Mouse (Mus musculus): ENCODE results near the gene Trim41. TPM values are rescaled to one million over a fixed set of nuclear protein-coding genes. Genes with fewer than 3 reads are reported as not detected.

Trim41 gene
- polyA plus RNA-seq, 1 experiment from 2014 or later: 4.5 TPM

GRCm38 (mm10) chr11:48842378-48842792 is 25.2 kb upstream of the Trim41 start:
- H3K9me3 ChIP-seq (ENCODE audit: control insufficient read depth, low read length): no peaks in the 10 kb centered on the region
- H3K27ac ChIP-seq (ENCODE audit: low read depth, low read length): no peak overlapping the region
- H3K4me1 ChIP-seq (replicated peaks; ENCODE audit: control insufficient read depth, insufficient read depth, low read length): no peaks in the 10 kb centered on the region; the same call in 1 of the 2 replicates
- no peaks in the 10 kb centered on the region for H3K36me3 ChIP-seq (ENCODE audit: control insufficient read depth, insufficient read depth, low read length)
- H3K9ac ChIP-seq (ENCODE audit: low read length): no peak overlapping the region
- WGBS: 85% methylated on average over 4 of the region's 4 CpGs
- no peak overlapping the region for H3K4me3 ChIP-seq (ENCODE audit: low read depth, low read length)
- H3K27me3 ChIP-seq (ENCODE audit: control insufficient read depth, insufficient read depth, low read length): no peaks in the 10 kb centered on the region
- H3K4me2 ChIP-seq (ENCODE audit: low read depth, low read length, severe bottlenecking): no peak overlapping the region
- DNase-seq (ENCODE audit: low spot score) (no peak), ATAC-seq (replicated peaks; ENCODE audit: low FRiP score) (no peak)

DNA sequence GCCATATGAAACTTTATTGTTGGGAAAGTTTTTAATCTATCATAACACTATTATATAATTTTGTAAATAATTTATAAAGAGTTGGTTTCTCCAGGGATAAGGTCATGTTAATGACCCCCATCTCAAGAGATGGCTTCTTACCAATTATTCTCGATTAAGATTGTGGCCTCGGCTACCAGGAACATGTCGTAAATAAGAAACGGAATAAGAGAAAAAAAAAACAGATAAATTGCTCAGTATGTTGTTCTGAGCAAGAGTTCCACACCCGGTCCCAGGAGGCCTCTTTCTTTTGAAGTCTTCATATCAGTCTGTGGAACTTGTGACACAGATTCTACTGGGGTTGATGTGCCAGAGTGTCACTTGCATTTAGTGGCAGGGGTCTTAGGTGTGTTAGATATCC is 24.1 kb upstream of the Trim41 start:
- no peak for ATAC-seq (replicated peaks; ENCODE audit: low FRiP score)
- no peak for DNase-seq (ENCODE audit: low spot score)
- Histone ChIP-seq H3K9me3 (ENCODE audit: control insufficient read depth, low read length) (no peaks in the 10 kb centered on the region), H3K9ac (ENCODE audit: low read length) (no peak overlapping the region), H3K4me1 (replicated peaks; ENCODE audit: control insufficient read depth, insufficient read depth, low read length) (peaks cover 2% of the 10 kb centered on the region; the same call in 1 of the 2 replicates), H3K4me3 (ENCODE audit: low read depth, low read length) (no peak overlapping the region), H3K4me2 (ENCODE audit: low read depth, low read length, severe bottlenecking) (no peak overlapping the region), H3K36me3 (ENCODE audit: control insufficient read depth, insufficient read depth, low read length) (no peaks in the 10 kb centered on the region), H3K27ac (ENCODE audit: low read depth, low read length) (no peak overlapping the region), H3K27me3 (ENCODE audit: control insufficient read depth, insufficient read depth, low read length) (peaks cover 6% of the 10 kb centered on the region; the same call in 1 of the 2 replicates)
- 91% methylated on average over 5 of the region's 5 CpGs for WGBS

DNA sequence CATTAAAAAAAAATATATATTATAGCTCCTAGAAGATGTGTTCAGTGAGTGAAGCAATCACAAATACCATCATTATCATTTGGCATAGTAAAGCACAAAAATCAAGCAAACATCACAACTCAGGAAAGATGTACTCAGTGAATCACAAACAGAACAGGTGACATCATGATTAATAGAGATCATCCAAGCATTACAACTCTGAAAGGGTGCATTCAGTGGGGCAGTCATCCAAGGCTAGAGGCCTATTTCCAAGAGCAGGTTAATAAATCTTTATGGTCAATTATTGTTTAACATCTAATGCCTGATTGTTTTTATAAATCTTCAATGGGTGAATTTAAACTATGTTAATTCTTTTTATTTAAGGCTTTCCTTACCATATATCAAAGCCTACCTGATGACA is 23.7 kb upstream of the Trim41 start:
- H3K9me3 ChIP-seq (ENCODE audit: control insufficient read depth, low read length): no peaks in the 10 kb centered on the region

DNA sequence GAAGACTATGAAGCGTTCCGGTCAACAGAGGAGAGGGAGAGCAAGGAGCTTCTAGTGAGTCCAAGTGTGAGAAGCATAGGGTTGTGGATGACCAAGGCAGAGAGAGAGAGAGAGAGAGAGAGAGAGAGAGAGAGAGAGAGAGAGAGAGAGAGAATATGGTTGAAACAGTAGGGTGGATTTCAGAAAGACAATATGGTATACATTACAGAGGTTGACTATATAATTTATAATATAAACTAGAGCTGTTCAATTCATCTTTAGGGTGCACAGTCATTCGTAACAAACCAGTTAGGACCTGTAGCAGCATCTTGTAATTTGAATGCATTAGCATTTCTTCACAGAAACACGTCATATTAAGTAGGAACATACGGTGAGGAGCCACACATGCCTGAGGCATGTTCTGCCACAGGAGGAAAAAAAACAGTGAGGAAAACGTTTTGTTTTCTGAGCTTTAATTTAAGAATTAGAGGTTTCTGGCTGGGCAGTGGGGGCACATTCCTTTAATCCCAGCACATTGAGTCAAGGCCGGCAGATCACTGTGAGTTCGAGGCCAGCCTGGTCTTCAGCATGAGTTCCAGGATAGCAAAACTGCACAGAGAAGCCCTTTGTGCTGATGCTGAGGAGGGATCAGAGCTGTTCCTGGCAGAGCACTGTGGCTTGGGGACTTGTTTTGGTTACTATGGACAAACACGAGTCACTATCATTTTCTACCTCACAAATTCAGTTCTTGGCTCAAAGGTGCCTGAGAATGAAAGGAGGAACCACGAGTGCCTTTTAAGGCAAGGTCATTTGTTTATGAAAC is 21.9 kb upstream of the Trim41 start:
- Histone ChIP-seq H3K27me3 (ENCODE audit: control insufficient read depth, insufficient read depth, low read length) (peaks cover 6% of the 10 kb centered on the region; the same call in 1 of the 2 replicates), H3K9ac (ENCODE audit: low read length) (no peak overlapping the region), H3K27ac (ENCODE audit: low read depth, low read length) (no peak overlapping the region), H3K36me3 (ENCODE audit: control insufficient read depth, insufficient read depth, low read length) (no peaks in the 10 kb centered on the region), H3K4me1 (replicated peaks; ENCODE audit: control insufficient read depth, insufficient read depth, low read length) (peaks cover 2% of the 10 kb centered on the region; the same call in 1 of the 2 replicates), H3K9me3 (ENCODE audit: control insufficient read depth, low read length) (no peaks in the 10 kb centered on the region), H3K4me3 (ENCODE audit: low read depth, low read length) (peak overlapping the region; percentile 75), H3K4me2 (ENCODE audit: low read depth, low read length, severe bottlenecking) (peak overlapping the region; percentile 77; the same call in 1 of the 2 replicates)
- WGBS: 71% methylated on average over 10 of the region's 10 CpGs
- DNase-seq (ENCODE audit: low spot score) (no peak), ATAC-seq (replicated peaks; ENCODE audit: low FRiP score) (no peak)

More for the DNA sequence above, 23.7 kb upstream of the Trim41 start:
- no peak for DNase-seq (ENCODE audit: low spot score)
- no peak for ATAC-seq (replicated peaks; ENCODE audit: low FRiP score)
- Histone ChIP-seq H3K4me1 (replicated peaks; ENCODE audit: control insufficient read depth, insufficient read depth, low read length) (peaks cover 2% of the 10 kb centered on the region; the same call in 1 of the 2 replicates), H3K4me2 (ENCODE audit: low read depth, low read length, severe bottlenecking) (no peak overlapping the region), H3K36me3 (ENCODE audit: control insufficient read depth, insufficient read depth, low read length) (no peaks in the 10 kb centered on the region), H3K27me3 (ENCODE audit: control insufficient read depth, insufficient read depth, low read length) (peaks cover 6% of the 10 kb centered on the region; the same call in 1 of the 2 replicates), H3K27ac (ENCODE audit: low read depth, low read length) (no peak overlapping the region), H3K9ac (ENCODE audit: low read length) (no peak overlapping the region), H3K4me3 (ENCODE audit: low read depth, low read length) (no peak overlapping the region)

DNA sequence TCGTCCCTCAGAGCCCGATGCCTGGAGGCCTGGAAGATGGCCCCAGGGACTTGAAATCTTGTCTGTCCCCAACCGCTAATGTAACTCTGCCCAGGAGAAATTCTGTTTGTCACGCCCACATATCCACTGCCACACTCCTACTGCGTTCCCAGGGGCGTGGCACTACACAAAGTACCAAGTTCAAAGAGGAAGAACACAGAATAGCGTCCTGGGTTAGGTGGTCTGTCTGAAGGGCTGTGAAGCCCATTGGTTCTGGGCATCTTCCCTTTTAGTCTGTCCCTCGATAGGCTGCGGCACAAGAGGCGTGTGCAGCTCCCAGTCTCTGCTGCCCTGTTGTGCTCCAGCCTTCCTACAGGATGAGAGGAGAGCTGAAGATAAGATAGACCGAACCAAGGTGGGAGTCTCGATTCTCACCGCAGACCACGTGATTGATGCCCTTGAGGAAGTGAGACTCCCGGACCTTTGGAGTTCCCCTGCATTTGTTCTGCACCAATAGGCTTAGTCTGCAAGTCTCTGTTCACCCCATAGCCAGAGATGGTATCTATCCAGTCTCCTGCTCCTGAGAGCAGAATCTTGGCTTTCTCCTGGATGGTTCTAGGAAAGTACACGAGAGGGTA is 21.1 kb upstream of the Trim41 start:
- Histone ChIP-seq H3K9me3 (ENCODE audit: control insufficient read depth, low read length) (no peaks in the 10 kb centered on the region), H3K4me2 (ENCODE audit: low read depth, low read length, severe bottlenecking) (peak overlapping the region; percentile 77), H3K36me3 (ENCODE audit: control insufficient read depth, insufficient read depth, low read length) (no peaks in the 10 kb centered on the region), H3K27ac (ENCODE audit: low read depth, low read length) (no peak overlapping the region), H3K27me3 (ENCODE audit: control insufficient read depth, insufficient read depth, low read length) (peaks cover 6% of the 10 kb centered on the region; the same call in 1 of the 2 replicates), H3K4me1 (replicated peaks; ENCODE audit: control insufficient read depth, insufficient read depth, low read length) (peaks cover 2% of the 10 kb centered on the region; the same call in 1 of the 2 replicates), H3K9ac (ENCODE audit: low read length) (peak overlapping the region; percentile 70; the same call in 1 of the 2 replicates), H3K4me3 (ENCODE audit: low read depth, low read length) (peak overlapping the region; percentile 75)
- DNase-seq (ENCODE audit: low spot score) (no peak), ATAC-seq (replicated peaks; ENCODE audit: low FRiP score) (0 out of 2 replicates have a peak, but pooled peaks have one; percentile 10)
- 3% methylated on average over 16 of the region's 16 CpGs for WGBS

DNA sequence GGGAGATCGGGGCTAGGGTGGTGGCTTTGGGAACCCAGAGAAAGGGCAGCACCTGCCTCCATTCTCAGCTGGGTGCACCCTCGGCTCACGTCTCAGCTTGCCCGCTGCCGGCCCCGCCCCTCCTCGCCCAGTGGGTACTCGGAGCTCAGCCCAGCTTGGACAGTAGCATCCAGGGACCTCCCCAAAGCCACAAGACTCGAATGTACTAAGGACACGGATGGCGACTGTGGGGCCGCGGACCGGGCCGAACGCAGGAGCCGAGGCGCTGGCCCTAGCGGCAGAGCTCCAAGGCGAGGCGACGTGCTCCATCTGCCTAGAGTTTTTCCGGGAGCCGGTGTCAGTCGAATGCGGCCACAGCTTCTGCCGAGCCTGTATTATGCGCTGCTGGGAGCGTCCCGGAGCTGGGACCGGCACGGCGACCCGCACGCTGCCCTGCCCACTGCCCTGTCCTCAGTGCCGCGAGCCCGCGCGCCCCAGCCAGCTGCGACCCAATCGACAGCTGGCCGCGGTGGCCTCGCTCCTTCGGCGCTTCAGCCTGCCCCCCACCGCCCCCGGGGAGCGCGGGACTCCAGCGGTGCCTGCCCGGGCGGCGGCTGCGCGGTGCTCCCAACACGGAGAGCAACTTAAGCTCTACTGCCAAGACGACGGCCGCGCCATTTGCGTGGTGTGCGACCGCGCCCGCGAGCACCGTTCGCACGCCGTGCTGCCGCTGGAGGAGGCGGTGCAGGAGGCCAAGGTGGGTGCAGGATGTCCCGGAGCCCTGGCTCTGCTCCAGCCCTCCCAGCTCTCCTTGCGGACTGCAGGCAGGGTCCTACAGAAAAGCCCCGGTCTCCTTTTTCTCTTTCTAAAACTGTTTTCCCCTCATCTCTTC is 20.4 kb upstream of the Trim41 start:
- under 1% methylated on average over 77 of the region's 77 CpGs for WGBS
- H3K4me2 ChIP-seq (ENCODE audit: low read depth, low read length, severe bottlenecking): peak overlapping the region; percentile 77
- H3K9ac ChIP-seq (ENCODE audit: low read length): peak overlapping the region; percentile 70
- no peaks in the 10 kb centered on the region for H3K36me3 ChIP-seq (ENCODE audit: control insufficient read depth, insufficient read depth, low read length)
- no peaks in the 10 kb centered on the region for H3K9me3 ChIP-seq (ENCODE audit: control insufficient read depth, low read length)
- no peak overlapping the region for H3K27ac ChIP-seq (ENCODE audit: low read depth, low read length)
- H3K4me1 ChIP-seq (replicated peaks; ENCODE audit: control insufficient read depth, insufficient read depth, low read length): peaks cover 2% of the 10 kb centered on the region; the same call in 1 of the 2 replicates
- DNase-seq (ENCODE audit: low spot score) (peak; percentile 78), ATAC-seq (replicated peaks; ENCODE audit: low FRiP score) (peak; percentile 34)
- peak overlapping the region; percentile 75 for H3K4me3 ChIP-seq (ENCODE audit: low read depth, low read length)
- H3K27me3 ChIP-seq (ENCODE audit: control insufficient read depth, insufficient read depth, low read length): peaks cover 6% of the 10 kb centered on the region; the same call in 1 of the 2 replicates

GRCm38 (mm10) chr11:48836990-48837309 is 19.8 kb upstream of the Trim41 start:
- ATAC-seq (replicated peaks; ENCODE audit: low FRiP score) (no peak), DNase-seq (ENCODE audit: low spot score) (no peak)
- H3K27ac ChIP-seq (ENCODE audit: low read depth, low read length): no peak overlapping the region
- H3K27me3 ChIP-seq (ENCODE audit: control insufficient read depth, insufficient read depth, low read length): peaks cover 6% of the 10 kb centered on the region; the same call in 1 of the 2 replicates
- peak overlapping the region; percentile 77 for H3K4me2 ChIP-seq (ENCODE audit: low read depth, low read length, severe bottlenecking)
- no peaks in the 10 kb centered on the region for H3K36me3 ChIP-seq (ENCODE audit: control insufficient read depth, insufficient read depth, low read length)
- H3K4me1 ChIP-seq (replicated peaks; ENCODE audit: control insufficient read depth, insufficient read depth, low read length): peaks cover 2% of the 10 kb centered on the region; the same call in 1 of the 2 replicates
- peak overlapping the region; percentile 75 for H3K4me3 ChIP-seq (ENCODE audit: low read depth, low read length)
- H3K9me3 ChIP-seq (ENCODE audit: control insufficient read depth, low read length): no peaks in the 10 kb centered on the region
- peak overlapping the region; percentile 70 for H3K9ac ChIP-seq (ENCODE audit: low read length)
- 7% methylated on average over 11 of the region's 11 CpGs for WGBS

GRCm38 (mm10) chr11:48835923-48836322 is 18.8 kb upstream of the Trim41 start:
- DNase-seq (ENCODE audit: low spot score) (no peak), ATAC-seq (replicated peaks; ENCODE audit: low FRiP score) (no peak)
- H3K4me2 ChIP-seq (ENCODE audit: low read depth, low read length, severe bottlenecking): no peak overlapping the region
- H3K36me3 ChIP-seq (ENCODE audit: control insufficient read depth, insufficient read depth, low read length): no peaks in the 10 kb centered on the region
- no peaks in the 10 kb centered on the region for H3K9me3 ChIP-seq (ENCODE audit: control insufficient read depth, low read length)
- 81% methylated on average over 6 of the region's 6 CpGs for whole genome bisulfite sequencing
- peaks cover 2% of the 10 kb centered on the region; the same call in 1 of the 2 replicates for H3K4me1 ChIP-seq (replicated peaks; ENCODE audit: control insufficient read depth, insufficient read depth, low read length)
- H3K27ac ChIP-seq (ENCODE audit: low read depth, low read length): no peak overlapping the region
- H3K27me3 ChIP-seq (ENCODE audit: control insufficient read depth, insufficient read depth, low read length): peaks cover 6% of the 10 kb centered on the region; the same call in 1 of the 2 replicates
- no peak overlapping the region for H3K4me3 ChIP-seq (ENCODE audit: low read depth, low read length)
- no peak overlapping the region for H3K9ac ChIP-seq (ENCODE audit: low read length)
